Mouse (Mus musculus) cerebellum, adult 2 months (tissue): Measurements from ENCODE around the gene Olfr30. TPM values are rescaled to one million over a fixed set of nuclear protein-coding genes. Genes with fewer than 3 reads are reported as not detected.
"Not testable (repeated sequence)": the region's sequence is repeated elsewhere in the genome, so short reads cannot be mapped to it uniquely, and the experiment has no call there.

Experiments used
- DNase-seq, 2 experiments: peaks; one replicate each; pipeline ENCODE4 v3.0.0; 2021
- H3K27ac ChIP-seq: fragments of 200-500 bp; 2 replicates; pipeline ENCODE4 v1.5.1; 2012; ENCODE audit warnings: low read length, control low read depth, inconsistent platforms; ENCODE audit not compliant: insufficient read depth
- H3K27me3 ChIP-seq: fragments of 200-500 bp; 2 replicates; pipeline ENCODE4 v1.6.1; 2012; ENCODE audit warnings: inconsistent platforms, mild to moderate bottlenecking, low read length, moderate library complexity; ENCODE audit not compliant: control insufficient read depth, insufficient read depth
- H3K4me1 ChIP-seq: fragments of 200-500 bp; 2 replicates; pipeline ENCODE4 v1.6.1; 2011; ENCODE audit warnings: low read length; ENCODE audit not compliant: control insufficient read depth, insufficient read depth
- H3K4me3 ChIP-seq: fragments of 200-500 bp; replicated peaks from 2 replicates; pipeline ENCODE3; 2011; ENCODE audit warnings: mild to moderate bottlenecking, low read depth, low read length, control low read depth; ENCODE audit not compliant: insufficient read depth
- CTCF ChIP-seq: fragments of 200-500 bp; IDR thresholded peaks from 2 replicates; pipeline ENCODE4 v1.5.1; 2011; ENCODE audit warnings: low read depth, mild to moderate bottlenecking, control low read depth, low read length, moderate library complexity, borderline replicate concordance; ENCODE audit not compliant: insufficient read depth
- POLR2A ChIP-seq: fragments of 200-500 bp; IDR thresholded peaks from 2 replicates; pipeline ENCODE4 v1.6.1; 2011; ENCODE audit warnings: low read length, control low read depth, borderline replicate concordance; ENCODE audit not compliant: insufficient read depth
- WGBS: fragments of 180-500 bp; shearing (Covaris S2); methylation state at CpG from one replicate; pipeline ENCODE4 v1.1.7; 2018; 5-methylcytosine and 5-hydroxymethylcytosine counted together
- polyA plus RNA-seq: library from polyadenylated mRNA; depleted of rRNA; stranded (reverse); fragments of >200 nt; gene quantifications from 2 replicates; pipeline ENCODE4 v1.2.3, GENCODE M21; 2012; rRNA removed

Olfr30 gene
- polyA plus RNA-seq = not detected in 2 replicates

DNA sequence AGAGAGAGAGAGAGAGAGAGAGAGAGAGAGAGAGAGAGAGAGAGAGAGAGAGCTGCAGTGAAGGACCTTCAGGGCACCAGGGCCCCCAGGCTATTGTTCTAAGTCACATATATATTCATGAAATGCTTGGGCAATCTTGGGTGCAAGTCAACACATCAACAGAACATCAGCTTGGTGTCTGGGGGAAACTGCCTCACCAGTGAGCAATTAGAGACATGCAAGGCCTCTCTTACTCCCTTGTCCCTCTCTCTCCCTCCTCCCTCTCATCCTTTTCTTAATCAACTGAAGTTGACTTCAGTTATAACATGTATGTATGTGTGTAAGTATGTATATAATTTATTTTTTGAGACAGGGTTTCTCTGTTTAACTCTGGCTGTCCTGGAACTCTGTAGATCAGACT, at the start of gene Olfr30:
Gene Olfr30, minus strand, starts transcription at position 101 of the 400 bp plus-strand sequence.
- TF ChIP-seq POLR2A = no peak
- no peak for TF ChIP-seq CTCF
- DNase-seq = no peak
- Histone ChIP-seq H3K4me1 (no peaks in the 10 kb centered on the region), H3K27ac (no peak within 1 kb of the TSS), H3K27me3 (no peaks in the 10 kb centered on the region), H3K4me3 (no peak within 1 kb of the TSS)

DNA sequence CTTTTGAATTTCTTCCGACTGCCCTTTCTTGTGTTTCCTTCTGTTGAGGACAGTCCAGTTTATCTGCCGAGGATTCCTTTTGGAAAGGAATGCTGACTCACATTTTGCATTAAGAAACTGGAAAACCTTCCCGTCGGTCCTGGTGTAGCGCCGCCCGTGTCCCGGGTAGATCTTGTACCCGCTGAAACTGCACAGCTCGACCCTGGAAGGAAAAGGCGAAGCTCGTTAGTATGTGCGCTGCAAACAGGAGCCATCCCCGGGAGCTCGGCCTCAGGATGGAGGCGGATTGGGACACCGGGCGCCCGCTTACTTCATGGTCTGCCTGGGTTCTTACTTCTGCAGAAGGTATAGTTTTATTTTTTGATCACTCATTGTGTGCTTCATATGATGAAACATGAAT, 47.0 kb upstream of the Olfr30 start:
- 87% methylated on average over 19 of the region's 19 CpGs for WGBS
- DNase-seq, H3K4me1 ChIP-seq, H3K4me3 ChIP-seq, H3K27me3 ChIP-seq, H3K27ac ChIP-seq: not testable (repeated sequence)

DNA sequence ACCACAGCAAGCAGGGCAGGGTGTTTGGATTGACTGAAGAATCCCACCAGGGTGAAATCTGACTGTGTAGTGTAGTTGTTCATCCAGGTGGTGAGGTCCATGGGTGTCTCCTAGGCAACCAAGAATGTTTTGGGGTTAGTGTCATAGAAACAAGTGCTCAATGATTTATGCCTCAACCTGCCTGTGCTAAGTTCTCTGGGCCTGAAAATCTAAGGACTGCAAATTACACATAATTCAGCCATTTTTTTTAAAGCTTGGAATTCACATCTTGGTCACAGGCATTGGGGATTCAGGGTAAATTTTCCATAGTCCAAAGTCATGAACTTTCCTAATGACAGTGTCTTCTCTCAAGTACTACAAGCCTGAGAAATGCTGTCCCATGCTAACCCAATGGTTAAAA, 40.4 kb upstream of the Olfr30 start, which contains the start of gene Olfr331:
Gene Olfr331, minus strand, starts transcription at position 101 of the 400 bp plus-strand sequence.
- H3K27ac ChIP-seq, H3K27me3 ChIP-seq, H3K4me3 ChIP-seq, H3K4me1 ChIP-seq, DNase-seq: not testable (repeated sequence)

DNA sequence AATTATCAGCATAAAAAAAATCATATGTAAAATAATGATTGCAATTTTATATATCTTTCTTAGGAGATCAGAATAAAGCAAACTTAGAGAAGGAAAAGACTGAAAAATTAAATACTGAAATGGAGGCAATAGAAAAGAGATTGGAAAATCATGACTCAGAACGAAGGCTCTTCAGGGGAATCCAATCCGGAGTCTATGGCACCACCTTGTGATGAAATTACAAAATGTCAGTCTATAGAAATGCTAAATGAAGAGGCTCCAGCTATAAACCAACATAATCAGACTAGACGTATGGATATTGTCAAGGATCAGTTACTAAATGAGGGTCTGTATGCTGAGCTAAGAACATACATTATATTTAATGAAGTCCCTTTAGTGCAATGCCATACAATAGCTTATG, 37.2 kb upstream of the Olfr30 start:
- no peak for DNase-seq
- Histone ChIP-seq H3K4me3 (no peak overlapping the region), H3K4me1 (no peaks in the 10 kb centered on the region), H3K27me3 (no peaks in the 10 kb centered on the region), H3K27ac (no peak overlapping the region)
- TF ChIP-seq POLR2A = no peak
- no peak for TF ChIP-seq CTCF
- 29% methylated on average over 3 of the region's 3 CpGs for WGBS

DNA sequence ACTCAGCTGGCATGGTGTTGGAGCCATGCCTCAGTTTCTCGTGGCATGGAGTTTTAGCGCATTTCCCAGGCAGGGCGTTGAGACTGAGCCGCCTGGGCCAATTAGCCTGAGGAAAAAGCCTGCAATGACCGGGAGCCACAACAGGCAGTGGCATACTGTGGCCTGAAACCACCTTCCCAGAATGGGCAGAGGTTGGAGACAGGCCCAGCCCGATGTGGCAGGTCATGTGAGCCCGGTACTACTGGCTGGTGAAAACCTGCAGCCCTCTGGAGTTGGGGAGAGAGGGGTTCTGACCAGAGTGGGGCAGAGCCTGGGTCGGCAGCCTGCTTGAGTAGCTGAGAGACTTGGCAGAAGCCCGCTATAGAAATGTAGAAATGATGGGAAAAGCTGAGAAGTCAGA, 36.7 kb upstream of the Olfr30 start:
- Histone ChIP-seq H3K27me3 (no peaks in the 10 kb centered on the region), H3K27ac (no peak overlapping the region), H3K4me3 (no peak overlapping the region), H3K4me1 (no peaks in the 10 kb centered on the region)
- TF ChIP-seq CTCF = no peak
- no peak for TF ChIP-seq POLR2A
- 82% methylated on average over 9 of the region's 9 CpGs for WGBS
- no peak for DNase-seq

DNA sequence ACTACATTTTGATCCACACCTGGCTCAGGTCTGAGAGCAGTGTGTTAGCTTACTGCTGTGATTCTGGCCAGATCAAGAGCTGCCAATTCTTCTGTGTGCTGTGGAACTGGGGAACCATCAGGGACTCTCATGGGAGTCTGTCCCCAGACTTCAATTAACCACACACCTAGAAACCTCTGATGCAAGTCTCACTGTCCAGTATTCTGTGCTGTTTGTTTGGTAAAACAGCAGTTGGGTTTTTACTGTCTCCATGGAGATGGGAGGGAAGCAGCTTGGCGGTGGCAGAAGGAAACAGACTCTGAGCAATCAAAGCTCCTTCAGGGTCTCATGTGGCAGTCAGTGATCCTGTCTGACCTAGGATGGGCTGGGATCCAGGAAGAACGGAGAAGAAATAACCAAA, 30.4 kb upstream of the Olfr30 start, which contains the start of gene Olfr332:
Gene Olfr332, minus strand, starts transcription at position 101 of the 400 bp plus-strand sequence.
- Histone ChIP-seq H3K27me3 (no peaks in the 10 kb centered on the region), H3K27ac (no peak within 1 kb of the TSS), H3K4me3 (no peak within 1 kb of the TSS), H3K4me1 (no peaks in the 10 kb centered on the region)
- no peak for TF ChIP-seq POLR2A
- no peak for TF ChIP-seq CTCF
- 39% methylated on average over 2 of the region's 2 CpGs for WGBS
- no peak for DNase-seq

DNA sequence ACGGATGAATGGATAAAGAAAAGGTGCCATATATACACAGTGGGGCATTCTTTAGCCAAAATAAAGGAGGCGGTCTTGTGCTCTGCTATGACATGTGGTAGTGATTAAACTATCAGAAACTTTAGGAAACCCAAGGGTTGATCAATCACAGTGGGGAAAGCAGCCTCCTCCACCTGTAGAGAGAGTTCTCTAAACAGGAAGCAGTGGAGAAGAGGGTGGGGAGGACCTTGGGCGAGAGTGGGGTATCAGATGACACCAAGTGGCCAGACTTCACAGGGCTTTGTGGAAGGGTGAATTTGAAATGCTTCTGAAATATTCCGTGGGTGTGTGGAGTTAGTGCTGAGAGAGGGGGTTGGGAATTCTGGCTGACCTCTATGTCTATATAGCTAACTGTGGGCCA, 8.5 kb downstream of the Olfr30 start:
- H3K4me1 ChIP-seq = no peaks in the 10 kb centered on the region
- no peak overlapping the region for H3K4me3 ChIP-seq
- no peak for TF ChIP-seq POLR2A
- no peak for TF ChIP-seq CTCF
- 74% methylated on average over 4 of the region's 4 CpGs for WGBS
- H3K27me3 ChIP-seq = no peaks in the 10 kb centered on the region; the same call in 1 of the 2 replicates
- H3K27ac ChIP-seq = no peak overlapping the region
- no peak for DNase-seq

DNA sequence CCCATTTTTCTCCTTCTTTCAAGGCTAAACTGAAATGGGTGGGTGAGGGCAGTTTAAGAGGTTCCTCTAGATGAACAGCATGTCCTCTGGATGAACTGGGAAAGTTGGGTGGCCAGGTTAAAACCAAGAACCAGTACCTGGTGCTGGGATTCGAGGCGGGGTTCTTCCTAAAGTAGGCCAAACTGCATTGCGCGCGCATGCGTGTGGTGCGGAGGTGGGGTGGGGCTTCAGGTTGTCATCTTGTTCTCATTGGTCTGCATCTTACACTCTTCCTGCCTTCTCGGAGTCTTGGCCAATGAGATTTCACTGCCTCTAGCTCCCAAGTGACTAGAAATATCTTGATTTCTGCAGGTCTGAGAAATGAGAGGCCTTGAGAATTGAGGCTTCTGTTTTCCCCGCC, 9.3 kb downstream of the Olfr30 start, which contains the start of gene Lypd9:
Gene Lypd9, minus strand, starts transcription at position 165 of the 400 bp plus-strand sequence.
- WGBS = 97% methylated on average over 9 of the region's 9 CpGs
- Histone ChIP-seq H3K27me3 (no peaks in the 10 kb centered on the region; the same call in 1 of the 2 replicates), H3K4me1 (no peaks in the 10 kb centered on the region), H3K4me3 (no peak within 1 kb of the TSS), H3K27ac (no peak within 1 kb of the TSS)
- DNase-seq = no peak
- TF ChIP-seq POLR2A = no peak
- no peak for TF ChIP-seq CTCF

DNA sequence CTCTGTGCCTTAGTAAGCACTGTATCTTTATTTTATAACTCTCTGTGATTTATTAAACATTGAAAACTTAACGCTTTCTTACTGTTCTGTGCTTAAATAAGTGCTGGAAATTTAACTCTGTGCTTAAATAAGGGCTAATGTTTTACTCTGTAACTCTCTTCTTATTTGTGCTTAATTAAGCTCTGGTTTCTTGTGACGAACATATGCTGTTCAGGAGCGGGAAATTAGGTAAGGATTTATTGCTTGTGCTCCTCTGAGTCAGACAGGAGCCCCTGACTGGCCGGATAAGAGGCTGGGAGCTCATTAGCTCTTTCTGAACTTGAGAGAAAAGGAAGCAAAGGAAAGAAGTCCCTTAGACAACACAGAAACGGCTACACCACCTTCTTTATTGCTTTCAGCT, 24.2 kb downstream of the Olfr30 start:
- 72% methylated on average over 5 of the region's 5 CpGs for WGBS
- Histone ChIP-seq H3K4me1 (no peaks in the 10 kb centered on the region), H3K27me3 (no peaks in the 10 kb centered on the region; the same call in 1 of the 2 replicates), H3K4me3 (no peak overlapping the region), H3K27ac (no peak overlapping the region)
- no peak for TF ChIP-seq CTCF
- TF ChIP-seq POLR2A = no peak
- DNase-seq = no peak
